Mouse (Mus musculus): Measurements from ENCODE around the gene Epb41l5.

Epb41l5 gene

DNA sequence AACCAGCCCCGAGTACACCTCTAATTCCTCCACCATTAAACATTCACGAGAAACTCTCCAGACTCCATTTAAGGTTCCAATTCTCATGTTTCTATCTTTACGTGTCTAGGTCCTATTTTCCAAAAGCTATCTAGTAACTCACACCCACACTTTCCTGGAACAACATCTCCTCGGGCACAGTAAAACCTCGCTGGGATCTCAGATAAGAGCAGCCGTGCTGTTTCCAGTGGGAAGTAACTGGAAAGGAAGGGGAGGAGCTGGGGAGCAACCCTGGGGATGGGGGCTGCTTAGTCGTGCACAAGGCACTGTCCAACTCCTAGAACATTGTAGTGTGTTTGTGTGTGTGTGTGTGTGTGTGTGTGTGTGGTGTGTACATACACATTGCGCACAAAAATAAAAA lies 146.9 kb downstream of the Epb41l5 start:
- no peak for DNase-seq (ENCODE audit: low read depth, low spot score)

GRCm38 (mm10) chr1:119499456-119499855 lies 149.3 kb downstream of the Epb41l5 start:
- DNase-seq (ENCODE audit: low read depth, low spot score): no peak

DNA sequence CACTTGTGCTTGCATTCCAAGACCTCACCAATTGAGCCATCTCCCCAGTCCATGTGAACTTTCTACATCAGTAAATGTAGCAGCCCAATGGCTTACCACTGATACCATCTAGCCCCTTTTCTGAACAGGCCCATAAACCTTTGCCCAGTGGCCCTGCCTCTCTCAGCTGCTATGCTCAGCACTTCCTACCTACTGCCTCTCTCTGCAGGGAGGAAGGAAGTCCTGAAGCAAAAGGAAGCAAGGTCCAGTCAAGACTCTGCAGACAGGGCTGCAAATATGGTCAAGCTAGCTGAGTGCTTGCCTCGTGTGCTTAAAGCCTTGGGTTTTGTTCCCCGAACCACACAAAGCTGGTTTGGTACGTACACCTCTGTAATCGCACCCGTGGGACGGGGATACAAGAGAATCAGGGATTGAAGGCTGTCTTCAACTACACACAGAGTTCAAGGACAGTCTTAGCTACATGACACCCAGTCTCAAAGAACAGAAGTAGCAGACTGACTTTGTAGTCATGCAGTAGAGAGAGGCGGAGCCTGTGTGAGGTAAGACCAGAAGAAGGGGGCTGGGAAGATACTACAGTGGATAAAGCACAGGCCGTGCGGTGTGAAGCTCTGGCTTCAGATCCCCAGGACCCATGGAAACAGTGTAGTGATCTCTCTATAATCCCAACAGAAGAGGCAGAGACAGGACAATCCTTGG lies 150.1 kb downstream of the Epb41l5 start:
- no peak for DNase-seq (ENCODE audit: low read depth, low spot score)

- DNase-seq (ENCODE audit: low read depth, low spot score): no peak
These were observed 151.3 kb downstream of the Epb41l5 start for GRCm38 (mm10) chr1:119497346-119498004.

DNA sequence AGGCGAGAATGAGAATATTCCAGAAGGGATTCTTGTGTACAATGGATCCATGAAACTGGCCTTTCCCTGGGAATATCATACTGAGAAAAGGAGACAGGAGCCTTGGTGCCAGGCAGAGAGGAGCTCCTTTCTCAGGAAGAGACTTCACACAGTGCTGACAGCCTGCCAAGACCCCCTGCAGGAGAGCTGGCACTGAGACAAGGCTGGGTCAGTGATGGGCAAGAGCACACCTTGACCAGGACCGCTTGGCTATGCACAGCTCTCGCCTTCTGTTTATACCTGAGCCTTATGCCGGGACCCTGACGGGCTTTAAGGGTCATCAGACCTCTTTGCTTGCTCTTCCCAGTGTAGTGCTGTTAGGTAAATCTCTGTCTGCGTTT lies 153.4 kb downstream of the Epb41l5 start:
- no peak for DNase-seq (ENCODE audit: low read depth, low spot score)
